Mouse (Mus musculus) lung, postnatal 36 days (tissue): ENCODE measurements around the gene Zap70.

Experiments used
- DNase-seq: peaks from one replicate; pipeline ENCODE4 v3.0.0; 2022; ENCODE audit warnings: mixed read lengths

Zap70 gene

DNA sequence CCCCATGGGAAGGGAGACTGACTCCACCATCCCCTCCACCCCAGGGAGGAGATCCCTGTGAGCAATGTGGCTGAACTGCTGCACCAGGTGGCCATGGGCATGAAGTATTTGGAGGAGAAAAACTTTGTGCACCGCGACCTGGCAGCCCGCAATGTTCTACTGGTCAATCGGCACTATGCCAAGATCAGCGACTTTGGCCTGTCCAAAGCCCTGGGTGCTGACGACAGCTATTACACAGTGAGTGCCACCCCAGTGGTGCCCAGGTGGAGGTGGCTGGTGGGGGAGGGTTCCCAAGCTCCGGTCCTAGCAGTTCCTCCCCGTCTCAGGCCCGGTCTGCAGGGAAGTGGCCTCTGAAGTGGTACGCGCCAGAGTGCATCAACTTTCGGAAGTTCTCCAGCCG, 19.2 kb downstream of the Zap70 start:
- no peak for DNase-seq

DNA sequence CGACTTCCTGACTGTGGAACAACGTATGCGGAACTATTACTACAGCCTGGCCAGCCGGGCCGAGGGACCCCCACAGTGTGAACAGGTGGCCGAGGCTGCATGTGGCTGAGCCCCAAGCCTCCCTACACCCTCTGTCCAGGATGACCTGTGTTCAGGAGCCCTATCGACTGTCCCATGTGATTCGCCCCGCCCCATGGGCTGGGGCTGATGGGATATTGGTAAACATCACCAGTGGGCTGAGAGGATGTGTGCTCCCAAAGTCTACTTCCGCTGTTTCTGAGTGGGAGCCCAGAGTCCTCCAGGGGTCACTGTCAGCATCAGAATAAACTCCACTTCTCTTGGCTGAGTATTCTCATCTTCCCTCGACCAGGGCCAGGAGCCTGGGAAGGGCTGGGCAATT, 20.9 kb downstream of the Zap70 start:
- no peak for DNase-seq

DNA sequence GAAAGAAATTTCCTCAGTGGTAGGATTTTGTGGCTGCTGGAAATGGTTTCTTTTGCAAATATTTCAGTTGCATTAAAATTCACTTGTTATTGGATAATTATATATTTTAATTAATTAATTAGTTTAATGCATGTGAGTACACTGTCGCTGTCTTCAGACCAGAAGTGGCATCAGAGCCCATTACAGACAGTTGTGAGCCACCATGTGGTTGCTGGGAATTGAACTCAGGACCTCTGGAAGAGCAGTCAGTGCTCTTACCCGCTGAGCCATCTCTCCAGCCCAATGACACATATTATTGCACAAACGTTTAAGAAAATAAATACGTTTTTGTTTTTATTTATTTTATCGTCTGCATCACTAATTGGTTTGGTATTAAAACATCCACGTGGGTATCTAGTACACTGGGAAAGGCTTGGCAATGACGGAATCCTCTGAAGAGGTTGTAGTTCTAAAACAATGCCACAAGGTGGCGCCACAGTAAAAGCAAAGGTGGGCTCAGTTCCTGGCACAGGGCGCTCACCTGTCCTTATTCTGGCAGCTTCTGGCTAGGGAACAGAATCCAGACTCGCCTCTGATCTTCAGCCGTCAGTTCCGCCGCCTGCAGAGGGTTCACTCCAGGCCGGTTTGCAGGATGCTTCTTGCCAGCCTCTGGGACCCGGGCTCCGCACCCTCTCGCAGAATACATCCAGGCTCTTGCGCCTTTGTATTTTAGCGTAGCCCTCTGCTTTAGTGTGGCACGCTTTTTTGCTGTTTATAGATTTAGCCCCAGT, 23.0 kb downstream of the Zap70 start:
- DNase-seq, result peak; percentile 81

DNA sequence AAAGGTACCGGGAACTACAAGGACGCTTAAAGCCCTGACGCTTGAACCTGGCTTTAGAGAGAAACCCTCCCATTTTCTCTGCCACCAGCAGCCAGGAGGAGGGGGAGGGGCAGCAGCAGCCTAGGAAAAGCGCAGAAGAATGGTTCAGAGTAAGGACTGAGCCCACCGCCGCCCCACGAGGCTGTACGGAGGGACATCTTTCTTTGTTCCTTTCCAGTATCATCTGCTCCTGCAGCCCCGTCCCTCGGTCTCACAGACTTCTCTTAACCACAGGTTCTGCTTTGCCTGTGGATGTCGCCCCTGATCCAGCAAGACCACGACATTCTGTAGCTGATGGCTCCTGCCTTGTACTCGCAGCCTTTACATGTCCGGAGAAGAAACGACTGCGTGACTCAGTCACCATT, 23.6 kb downstream of the Zap70 start:
- DNase-seq, result peak; percentile 21

DNA sequence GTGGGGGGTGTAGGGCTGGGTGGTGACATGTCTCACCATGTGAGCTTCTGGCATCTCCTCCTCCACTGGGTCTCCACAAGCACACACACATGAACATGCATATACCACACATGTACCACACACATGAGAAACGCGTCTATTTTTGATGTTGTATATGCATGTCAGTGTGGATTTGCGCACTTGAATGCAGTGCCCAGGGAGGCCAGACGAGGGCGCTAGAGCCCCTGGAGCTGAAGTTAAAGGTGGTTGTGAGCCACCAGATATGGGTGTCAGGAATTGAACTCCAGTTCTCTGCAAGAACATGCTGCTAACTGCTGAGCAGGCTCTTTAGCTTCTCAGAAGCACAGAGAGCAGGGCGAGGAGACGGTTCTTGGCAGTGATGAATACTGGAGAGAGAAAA, 24.8 kb downstream of the Zap70 start:
- DNase-seq, result no peak

DNA sequence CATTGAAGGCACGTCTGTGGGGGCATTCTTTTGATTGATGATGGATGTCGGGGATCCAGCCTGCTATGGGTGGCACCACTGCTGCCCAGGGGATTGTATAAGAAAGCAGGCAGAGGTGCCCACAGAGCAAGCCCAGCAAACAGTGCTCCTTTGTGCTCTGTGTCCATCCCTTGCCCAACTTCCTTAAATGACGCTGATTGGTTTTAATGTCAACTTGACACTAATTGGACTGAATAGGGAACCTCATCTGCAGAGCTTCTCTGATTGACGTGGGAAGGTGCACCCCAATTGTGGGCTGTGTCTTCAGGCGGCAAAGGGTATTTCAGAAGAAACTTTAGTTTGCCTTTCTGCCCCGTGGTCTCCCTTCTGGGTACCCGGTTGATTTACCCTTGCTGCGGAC, 27.8 kb downstream of the Zap70 start:
- DNase-seq, result no peak

DNA sequence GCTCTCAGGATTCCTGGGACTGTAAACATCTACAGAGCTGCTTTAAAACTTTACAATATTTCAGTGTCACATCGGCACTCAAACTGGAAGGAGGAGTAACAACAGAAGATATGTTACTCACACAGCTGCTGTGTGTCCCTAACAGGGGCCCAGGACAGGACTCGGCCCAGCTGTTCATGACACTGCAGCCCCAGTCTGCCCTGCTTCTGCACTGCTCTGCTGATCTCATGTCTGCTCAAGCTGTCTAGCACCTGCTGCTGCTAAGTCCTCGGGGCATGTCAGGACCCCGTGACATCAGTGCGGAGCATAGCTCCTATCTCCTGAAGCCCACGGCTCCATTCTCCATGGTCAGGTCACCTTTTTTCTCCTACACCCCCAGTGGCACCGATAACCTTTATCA, 35.1 kb downstream of the Zap70 start:
- no peak for DNase-seq

DNA sequence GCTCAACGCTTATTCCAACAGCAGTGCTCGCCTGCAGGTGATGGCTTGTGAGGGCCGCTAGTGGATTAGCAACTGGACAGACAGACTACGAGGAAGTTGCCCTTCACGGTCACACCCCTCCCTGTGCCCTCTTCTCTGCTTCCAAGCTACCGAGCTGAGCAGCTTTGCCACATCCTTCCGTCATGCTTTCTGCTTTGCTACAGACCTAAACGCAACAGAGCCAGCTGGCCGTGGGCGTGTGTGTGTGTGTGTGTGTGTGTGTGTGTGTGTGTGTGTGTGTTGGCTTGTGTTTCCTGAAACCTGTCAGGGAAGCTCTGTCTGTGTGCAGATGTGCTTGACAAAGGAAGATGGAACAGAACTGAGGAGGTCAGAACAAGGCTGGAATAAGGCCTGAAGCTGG, 35.9 kb downstream of the Zap70 start:
- peak; percentile 21 for DNase-seq

DNA sequence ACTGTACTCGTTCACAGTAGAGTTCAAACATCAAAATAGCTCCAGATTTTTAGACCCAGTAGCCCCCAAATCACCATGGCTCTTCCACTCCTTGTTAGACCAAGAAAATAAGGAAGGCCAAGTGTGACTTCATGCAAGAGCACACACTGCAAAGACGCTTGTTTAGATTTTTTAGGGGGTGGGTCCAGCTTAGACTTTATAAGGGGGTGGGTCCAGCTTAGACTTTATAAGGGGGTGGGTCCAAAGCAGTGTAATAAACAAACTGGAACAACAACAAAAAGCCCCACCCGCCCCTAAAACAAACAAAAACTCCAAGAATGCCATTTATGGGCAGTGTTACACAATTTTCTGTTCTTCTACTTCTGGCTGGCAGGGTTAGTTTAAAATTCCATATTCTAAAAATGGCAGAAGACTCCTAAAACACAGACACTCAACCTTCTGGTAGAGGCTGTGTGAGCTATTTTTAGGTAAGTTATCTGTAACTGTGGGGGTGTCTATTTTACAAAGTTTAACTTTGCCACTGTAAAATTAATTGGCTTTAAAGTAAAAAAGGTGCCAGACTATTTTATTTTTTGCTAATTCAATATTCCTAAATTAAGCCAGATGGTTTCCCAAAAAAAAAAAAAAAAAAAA, 38.9 kb downstream of the Zap70 start:
- DNase-seq, result no peak

DNA sequence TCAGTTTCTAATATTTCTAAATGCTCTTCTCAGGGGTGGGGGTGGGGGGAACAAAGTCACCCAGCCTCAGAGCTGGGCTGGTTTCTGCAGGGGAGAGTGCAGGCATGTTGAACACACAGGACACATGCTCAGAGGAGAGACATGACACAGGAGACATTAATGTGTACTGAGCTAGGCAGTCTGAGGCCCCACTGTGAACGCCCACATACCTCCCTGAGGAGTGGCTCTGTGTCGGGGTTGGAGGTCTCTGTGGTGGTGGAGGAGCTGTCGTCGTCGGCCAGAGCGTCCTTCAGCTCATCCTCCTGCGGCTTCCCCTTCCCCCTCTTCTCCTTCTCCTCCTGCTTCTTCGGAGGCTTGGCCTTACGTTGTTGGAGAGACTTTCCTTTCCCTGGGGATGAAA, 42.7 kb downstream of the Zap70 start:
- no peak for DNase-seq

DNA sequence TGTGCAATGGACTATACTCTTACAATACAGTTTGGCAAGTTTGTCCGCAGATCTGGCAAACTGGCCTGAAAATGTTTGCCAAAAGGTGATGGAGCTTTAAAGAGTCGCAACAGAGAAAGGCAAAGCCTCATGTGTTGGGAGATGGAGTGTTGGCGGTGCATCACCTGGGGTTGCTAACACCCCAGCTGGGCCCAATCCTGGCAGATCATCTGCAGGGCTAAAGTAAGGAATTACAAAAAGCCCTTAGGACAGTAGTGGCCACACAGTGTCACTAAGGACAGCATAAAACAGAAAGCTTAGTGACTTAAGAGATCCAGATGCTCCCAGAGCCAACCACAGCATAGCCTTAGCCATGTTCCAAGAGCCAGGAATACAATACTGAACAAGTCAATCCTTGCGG, 43.2 kb downstream of the Zap70 start:
- no peak for DNase-seq

DNA sequence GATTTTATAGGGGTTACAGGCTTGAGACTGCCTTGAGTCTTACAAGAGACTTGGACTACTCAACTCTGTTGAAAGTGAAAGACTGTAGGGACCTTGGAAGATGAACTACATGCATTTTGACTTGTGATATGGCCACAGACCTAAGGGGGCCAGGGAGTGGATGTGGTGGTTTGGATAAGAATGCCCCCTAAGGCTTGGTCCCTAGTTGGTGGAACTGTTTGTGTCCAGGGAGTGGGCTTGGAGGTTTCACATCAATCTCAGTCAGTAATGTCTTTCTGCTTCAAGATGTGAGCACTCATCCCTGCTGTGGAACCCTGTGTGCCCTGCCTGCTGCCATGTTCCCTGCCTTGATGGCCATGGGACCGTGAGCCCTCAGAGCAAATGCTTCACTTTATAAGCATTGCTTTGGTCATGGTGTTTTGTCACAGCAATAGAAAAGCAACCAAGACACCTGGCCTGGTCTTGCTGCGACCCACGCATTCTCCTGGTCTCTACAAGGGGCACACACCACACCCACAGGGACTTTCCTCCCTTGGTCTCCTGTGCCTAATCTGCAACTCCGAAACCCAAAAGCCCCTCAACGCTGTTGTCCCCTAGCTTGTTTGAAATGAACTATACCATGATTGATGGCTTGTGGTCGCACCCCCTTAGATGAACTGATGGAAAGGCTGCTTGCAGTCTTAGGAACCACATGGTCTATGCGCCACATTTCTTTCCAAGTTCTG, 44.7 kb downstream of the Zap70 start:
- no peak for DNase-seq

DNA sequence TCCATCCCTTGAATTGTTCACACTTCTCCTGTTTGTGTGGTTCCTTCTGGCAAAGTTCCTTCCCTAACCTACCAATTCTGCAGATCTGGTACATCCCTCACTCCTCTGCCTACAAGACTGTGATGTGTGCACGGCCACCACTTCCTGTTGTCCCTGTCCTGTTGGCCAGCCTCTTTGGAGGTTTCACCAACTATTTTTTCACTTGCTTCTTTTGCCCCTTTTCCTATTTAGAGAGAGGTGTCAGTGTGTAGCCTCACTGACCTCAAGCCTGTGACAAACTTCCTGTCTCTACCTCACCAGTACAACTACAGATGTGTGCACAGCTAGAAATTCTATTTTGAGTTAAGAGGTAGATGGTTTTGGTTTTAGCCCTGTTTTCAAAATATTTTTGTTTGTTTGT, 45.5 kb downstream of the Zap70 start:
- DNase-seq, result no peak

DNA sequence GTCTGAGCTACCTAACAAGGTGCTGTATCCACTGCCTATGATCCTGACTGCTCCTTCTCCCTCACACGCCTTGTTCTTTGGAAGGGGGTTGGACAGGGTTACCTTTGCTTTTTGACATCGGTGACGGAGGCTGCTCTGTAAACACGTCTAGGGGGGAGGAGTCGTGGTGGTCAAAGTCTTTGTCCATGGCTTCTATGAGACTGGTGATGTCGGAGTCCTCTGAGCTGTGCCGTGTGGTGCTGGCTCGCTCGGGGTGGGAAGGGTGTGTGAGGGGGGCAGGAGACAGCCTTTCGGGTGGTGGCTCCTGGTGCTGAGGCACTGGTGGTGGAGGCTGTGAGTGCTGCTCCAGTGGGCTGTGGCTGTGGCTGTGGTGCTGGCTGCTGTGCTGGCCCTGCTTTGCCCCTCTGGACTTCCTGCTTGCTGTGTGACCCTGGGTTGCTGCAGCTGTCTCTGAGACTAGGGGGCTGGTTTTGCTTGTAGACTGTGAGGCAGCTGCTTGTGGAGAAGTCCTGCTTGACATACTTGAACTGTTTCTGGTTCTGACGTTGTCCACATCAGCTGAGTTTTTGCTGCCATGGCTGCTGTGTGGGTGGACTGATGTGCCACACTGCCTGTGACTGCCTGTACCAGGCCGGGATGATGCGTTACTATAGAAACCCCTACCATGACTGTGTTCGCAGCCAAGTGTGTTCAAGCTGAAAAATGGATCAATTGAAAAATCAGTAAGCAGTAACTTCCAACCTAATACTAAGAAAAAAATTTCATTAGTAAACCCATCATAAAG, 46.4 kb downstream of the Zap70 start:
- DNase-seq, result no peak

DNA sequence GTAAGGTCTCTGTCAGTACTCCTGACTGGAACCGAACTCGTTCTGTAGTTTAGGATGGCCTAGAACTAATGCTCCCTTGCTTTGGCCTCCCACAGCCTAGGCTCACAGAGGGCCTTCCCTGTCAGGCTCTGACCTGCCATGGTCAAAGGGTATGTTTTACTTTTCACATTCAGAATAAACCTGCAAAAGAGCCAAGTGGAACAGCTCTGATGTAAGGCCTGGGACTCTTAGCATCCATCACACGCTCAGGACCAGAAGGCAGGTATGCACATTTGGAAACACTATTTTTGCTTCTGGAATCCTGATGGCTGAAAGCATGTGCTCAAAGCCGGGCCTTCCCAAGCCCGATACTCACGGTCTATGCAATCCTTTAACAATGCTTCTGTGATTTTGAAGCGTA, 50.2 kb downstream of the Zap70 start:
- DNase-seq, result no peak

DNA sequence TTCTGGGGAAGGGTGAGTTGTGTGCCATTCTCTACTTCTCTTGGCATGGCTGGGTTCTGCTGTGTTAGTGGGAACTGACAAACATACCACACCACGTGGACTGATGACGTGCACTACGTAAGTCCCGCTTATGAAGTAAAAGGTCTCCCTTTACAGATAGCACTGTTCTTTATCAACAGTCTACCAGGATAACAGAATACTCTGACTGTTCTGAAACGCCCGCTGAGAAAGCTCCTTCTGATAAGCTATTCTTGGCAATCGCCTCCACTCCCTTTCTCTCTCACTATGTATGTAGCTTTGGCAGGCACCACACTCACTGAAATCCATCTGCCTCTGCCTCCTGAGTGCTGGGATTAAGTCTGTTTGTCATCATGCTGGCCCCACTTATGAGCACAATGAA, 51.8 kb downstream of the Zap70 start:
- no peak for DNase-seq

DNA sequence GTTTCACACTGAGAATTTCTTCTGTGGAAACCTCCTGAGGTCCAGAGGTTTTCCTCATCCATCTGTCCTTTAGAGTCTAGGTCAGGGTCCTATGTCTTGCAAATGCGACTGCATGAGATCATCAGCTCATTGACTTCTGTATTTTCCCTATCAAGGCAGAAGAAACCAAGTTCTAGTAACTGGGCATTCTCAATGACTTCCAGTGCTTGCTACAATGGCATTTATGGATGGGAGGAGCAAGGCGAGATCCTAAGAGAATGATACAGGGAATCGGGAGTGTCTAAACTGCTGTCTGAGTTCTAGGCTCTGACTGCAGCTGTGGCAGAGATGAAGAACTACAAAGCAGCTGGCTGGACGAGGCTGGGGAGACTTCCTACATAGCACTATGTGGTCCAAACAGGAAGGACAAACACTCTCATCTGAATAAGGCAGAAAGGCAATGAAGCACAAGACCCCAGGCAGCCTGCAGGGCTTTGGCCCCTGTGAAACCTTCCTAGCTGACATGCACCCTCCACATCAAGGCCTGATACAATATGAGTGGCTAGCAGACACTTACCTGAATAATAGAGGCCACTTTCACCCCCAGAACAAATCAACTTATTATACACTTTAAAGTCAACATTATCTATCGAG, 52.8 kb downstream of the Zap70 start:
- DNase-seq, result no peak

DNA sequence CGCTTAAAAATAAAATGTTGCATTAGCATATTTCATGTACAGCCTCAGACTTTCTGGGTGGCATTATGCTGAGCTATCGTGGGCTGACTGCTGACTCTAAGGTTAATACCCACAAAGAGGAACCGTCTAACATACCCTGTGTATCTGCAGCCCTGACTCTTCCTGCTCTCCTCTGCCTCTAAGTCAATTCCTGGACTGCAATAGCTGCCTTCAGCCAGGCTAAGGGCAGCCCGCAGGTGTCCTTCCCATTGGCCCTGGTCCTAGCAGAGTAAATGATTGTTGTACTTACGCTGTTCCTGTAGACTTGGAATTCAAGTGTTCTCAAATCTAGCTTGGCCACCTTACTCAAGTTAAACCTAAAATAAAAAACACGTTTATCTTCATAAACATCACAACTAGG, 53.6 kb downstream of the Zap70 start:
- no peak for DNase-seq

DNA sequence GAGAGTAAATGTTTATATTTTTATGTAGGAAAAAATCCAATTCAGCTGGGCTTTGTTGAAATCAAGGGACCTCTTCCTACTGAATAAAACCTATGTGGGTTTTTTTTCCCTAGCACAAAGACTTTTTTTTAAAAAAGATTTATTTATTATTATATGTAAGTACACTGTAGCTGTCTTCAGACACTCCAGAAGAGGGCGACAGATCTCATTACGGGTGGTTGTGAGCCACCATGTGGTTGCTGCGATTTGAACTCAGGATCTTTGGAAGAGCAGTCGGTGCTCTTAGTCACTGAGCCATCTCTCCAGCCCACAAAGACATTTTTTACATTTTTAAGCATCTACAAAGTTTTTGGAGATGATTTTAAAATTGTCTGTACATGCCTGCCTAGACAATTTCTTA, 60.3 kb downstream of the Zap70 start:
- peak; percentile 17 for DNase-seq

DNA sequence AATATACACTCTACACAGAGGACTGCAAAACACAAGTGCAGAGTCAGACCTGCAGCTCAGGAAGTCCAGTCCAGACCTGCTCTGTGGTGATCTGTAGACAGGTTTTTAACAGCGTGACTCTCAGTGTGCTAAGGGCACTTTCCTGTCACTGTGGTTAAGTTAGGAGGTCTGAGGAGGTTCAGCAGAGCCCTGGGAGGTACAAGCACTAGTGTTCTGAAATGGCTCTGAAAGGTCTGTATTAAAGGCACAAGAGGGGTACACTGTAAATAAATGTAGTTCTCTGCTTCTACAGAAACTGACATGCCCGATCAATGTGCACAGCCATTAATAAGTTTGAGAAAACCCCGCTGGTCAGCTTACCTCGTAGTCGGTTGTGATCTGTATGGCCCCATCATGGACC, 62.8 kb downstream of the Zap70 start:
- no peak for DNase-seq

DNA sequence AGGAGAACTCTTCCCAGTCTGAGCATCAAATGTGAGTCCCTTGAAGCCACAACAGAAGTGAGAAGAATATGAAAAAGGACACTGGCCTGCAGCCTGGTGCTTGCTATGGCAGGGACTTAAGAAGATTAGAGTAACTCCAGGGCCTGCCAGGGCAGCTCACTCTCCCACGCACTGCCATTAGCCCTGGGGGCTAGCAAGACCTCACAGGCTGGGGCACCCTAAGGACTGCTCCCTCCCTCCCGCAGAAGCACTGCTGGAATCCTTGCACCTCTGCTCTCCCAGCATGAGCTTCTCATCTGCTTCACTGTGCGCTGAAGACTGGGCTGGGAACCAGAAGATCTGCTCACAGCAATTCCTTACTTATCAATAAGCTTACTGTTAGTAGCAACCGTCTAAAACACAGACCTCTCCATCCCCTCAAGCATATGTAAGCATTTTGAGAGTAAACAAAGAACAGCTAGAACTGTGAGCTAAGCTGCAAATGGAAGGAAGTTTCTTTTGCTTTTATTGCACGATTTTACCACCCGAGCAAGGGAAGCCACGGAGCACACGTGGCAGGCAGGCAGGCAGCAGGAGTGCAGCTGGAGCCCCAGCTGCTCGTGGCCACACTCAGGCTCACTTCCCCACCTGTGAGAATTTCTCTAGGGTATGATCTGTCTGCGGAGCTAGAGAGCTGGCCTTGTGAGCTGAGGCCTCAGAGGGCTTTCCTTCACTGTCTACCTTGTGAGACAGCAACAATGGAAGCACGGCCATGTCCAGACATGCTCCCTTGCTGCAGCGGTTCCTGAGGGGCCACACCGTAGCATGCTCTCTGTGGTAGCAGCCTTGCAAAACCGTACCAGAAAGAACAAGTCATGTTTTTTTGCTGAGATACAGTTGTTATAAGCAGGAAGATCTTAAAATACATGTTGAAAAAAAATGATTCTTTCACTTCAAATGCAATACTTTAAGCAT, 69.6 kb downstream of the Zap70 start:
- DNase-seq, result no peak
